Mouse (Mus musculus) ES-Bruce4 (cell line): ENCODE measurements around the gene Fitm2.

Source experiments
- CTCF ChIP-seq: IDR thresholded peaks from one replicate; pipeline ENCODE4 v1.8.1; 2011; ENCODE audit warnings: low read depth, low read length
- EP300 ChIP-seq: IDR thresholded peaks from 2 replicates; pipeline ENCODE4 v1.6.1; 2011; ENCODE audit warnings: low read depth, low read length; ENCODE audit not compliant: insufficient read depth
- POLR2A ChIP-seq: IDR thresholded peaks from one replicate; pipeline ENCODE4 v1.8.1; 2011; ENCODE audit warnings: low read length; ENCODE audit not compliant: insufficient read depth

GRCm38 (mm10) chr2:163506300-163507004 is 34.0 kb upstream of the Fitm2 start, which contains the start of gene Hnf4a:
- TF ChIP-seq CTCF (no peak), EP300 (no peak), POLR2A (no peak)
